In the genomic region with DNA sequence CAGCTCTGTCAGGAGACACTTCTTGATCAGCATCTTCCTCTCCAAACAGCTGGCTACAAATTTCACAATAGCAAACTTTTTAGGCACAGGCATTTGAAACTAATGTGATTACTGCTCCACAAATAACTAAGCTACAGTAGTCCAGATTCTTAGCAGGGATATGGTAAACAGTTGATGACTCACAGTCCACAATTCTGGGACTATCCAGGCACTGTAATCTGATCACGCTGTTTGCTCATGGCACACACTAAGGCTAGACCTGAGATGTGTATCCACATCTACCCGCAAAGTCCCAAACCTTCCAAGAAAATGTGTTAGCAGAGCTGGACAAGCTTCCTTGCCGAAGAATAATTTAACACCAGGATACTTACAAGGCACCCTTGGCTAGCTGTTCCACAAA, we compare ENCODE assay signal across 16 mouse cellular contexts.
"Had no signal": no experiment of that assay in that cellular context is flagged by ENCODE, and none has a peak within 500 bp of the region (broad histone marks: within the 10 kb centered on the region; RNA-seq: fewer than 3 reads in every experiment).

No protein-coding gene starts in this region.

- H3K4me2 ChIP-seq: kidney, embryonic 15.5 days; liver, embryonic 13.5 days; neural tube, embryonic 13.5 days had no signal

- H3K27ac ChIP-seq: kidney, embryonic 15.5 days; left cerebral cortex, adult 2 months; liver, embryonic 13.5 days; midbrain, embryonic 10.5 days; neural tube, embryonic 13.5 days had no signal

- DNase-seq: kidney, adult 11 months; kidney, adult 8-10 months; kidney, postnatal 10 days; kidney, postnatal 36 days; layer of hippocampus, postnatal 36 days; liver, embryonic 13.5 days; lung, adult 2 months; midbrain, embryonic 14.5 days; retina, postnatal 1 day; thymus, adult 2 months; thymus, postnatal 14 days had no signal

- H3K9me3 ChIP-seq: kidney, embryonic 15.5 days; liver, embryonic 13.5 days; megakaryocyte, embryonic 14.5 days; midbrain, embryonic 10.5 days; neural tube, embryonic 13.5 days had no signal

- H3K4me1 ChIP-seq: kidney, embryonic 15.5 days; liver, embryonic 13.5 days; megakaryocyte, embryonic 14.5 days; midbrain, embryonic 10.5 days; neural tube, embryonic 13.5 days had no signal

- H3K4me3 ChIP-seq: kidney, embryonic 15.5 days; left cerebral cortex, adult 2 months; liver, embryonic 13.5 days; megakaryocyte, embryonic 14.5 days; midbrain, embryonic 10.5 days; neural tube, embryonic 13.5 days had no signal

- H3K27me3 ChIP-seq: kidney, embryonic 15.5 days; liver, embryonic 13.5 days; megakaryocyte, embryonic 14.5 days; neural tube, embryonic 13.5 days had no signal

- H3K9ac ChIP-seq: kidney, embryonic 15.5 days; liver, embryonic 13.5 days; neural tube, embryonic 13.5 days had no signal
